Mouse (Mus musculus): ENCODE measurements around the gene Foxp3.

The Foxp3 gene

DNA sequence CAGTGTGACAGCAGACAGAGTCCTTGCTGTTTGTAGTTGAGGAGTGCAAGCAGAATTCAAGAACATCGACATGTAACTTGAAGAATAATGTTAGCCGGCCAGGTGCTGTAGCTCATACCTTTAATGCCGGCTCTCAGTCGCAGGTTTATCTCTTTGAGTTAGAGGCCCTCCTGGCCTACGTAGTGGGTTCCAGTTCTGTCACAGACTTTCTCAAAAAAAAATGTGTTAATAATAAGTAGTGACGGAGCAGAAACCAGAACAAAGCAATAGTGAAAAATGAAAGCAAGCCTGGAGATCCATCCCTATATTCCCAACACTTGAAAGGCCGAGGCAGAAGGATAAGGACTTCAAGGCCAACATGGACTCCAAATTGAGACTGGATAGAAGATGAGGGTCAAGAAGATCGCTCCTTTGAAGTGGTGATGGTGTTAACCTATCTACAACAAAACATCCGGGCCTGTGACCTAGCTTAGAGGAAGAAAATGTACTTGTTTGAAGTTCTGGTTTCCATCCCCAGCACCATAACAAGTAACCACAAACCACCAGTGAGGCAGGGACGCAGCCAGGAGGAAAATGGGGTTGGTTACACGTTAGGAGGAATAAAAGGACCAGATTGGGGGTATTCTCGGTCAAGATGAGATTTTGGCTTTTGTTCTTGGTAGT is 44.6 kb downstream of the Foxp3 start:
- no peak for DNase-seq

DNA sequence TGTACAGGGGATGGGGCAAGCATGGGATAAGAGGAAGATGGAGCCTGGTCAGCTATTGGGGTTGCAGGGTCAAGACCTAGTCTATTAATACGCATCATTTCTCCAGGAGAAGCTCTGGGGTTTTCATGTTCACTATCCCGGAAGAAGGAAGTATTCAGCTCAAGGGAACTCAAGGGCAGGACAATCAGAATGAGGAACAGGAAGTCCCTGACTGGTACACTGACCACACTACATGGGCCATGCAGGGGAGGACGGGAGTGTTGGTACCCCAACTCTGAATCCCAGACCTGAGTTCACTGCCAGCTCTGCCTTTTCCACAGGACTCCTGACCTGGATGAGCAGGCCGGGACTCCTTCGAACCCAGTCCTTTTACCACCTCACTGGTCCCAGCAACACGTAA is 59.1 kb downstream of the Foxp3 start:
- no peak for DNase-seq

GRCm38 (mm10) chrX:7635101-7635500 is 61.7 kb downstream of the Foxp3 start:
- no peak for DNase-seq

GRCm38 (mm10) chrX:7638401-7639091 is 65.1 kb downstream of the Foxp3 start, which contains the start of gene Syp:
Syp (plus strand) TSS chrX:7638471.
- peak; percentile 64 to 73 for DNase-seq

DNA sequence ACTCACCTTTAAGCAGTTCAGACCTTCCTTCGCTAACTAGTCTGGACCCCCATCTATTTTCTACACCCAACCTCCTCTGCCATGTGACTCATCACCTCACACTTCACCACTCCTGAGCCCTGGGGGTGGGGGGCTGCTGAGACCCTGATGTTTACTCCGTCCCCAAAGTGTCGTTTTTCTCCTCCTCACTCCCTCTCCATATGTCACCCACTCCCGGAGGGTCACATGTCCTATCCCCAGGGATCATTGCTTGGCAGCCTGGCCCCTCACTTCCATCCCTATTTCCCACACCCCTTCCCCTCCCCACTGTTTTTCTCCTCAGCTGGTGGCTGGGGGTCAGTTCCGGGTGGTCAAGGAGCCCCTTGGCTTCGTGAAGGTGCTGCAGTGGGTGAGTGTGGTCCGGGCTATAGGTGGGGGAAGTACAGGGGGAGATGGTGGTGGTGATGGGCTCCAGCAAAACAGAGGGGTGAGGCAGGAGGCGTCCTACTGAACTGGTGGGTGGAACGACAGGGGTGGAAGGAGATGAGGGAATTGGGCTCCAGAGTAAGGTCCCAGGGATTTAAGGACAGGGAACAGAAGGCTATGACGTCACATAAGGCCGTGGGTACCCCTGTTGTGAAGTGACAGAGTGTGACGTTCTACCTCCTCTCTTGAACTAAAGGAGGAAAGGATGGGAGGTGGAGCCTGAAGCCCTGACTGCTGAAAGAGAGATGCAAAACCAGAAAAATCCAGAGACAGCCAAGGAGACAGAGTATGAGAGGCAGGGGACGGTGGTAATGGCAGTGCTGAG is 66.3 kb downstream of the Foxp3 start:
- DNase-seq, result no peak

DNA sequence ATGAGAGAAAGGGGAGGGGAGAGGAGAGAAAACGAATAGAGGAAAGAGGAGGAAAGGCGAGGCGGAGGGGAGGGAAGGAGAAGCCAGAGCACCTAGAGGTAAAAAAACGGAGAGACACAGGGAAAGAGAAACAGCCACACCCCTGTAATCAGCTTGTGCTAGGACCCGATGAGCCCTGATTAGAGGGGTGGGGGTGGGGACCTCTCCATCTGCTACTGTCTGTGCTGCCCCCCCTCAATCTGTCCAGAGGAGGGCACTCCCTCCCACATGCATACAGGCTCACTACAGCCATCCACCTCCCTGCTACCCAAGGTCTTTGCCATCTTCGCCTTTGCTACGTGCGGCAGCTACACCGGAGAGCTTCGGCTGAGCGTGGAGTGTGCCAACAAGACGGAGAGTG is 67.3 kb downstream of the Foxp3 start:
- DNase-seq, result no peak
